Mouse (Mus musculus) intestine, embryonic 15.5 days (tissue): ENCODE measurements at regions not wholly inside any gene's neighbourhood (a gene's known extent, or its start where the extent isn't known, plus 50 kb on each side); places are given as distances from the start of the nearest gene placed in this dataset.

Source experiments
- ATAC-seq: fragments of 200-750 bp; cut with Nextera tagmentation; 2 replicates; pipeline ENCODE4 v1.8.0; 2017; ENCODE audit warnings: moderate TSS enrichment, moderate library complexity
- H3K27ac ChIP-seq: fragments of 300-500 bp; sonication (generic); 2 replicates; pipeline ENCODE4 v1.5.1; 2015; ENCODE audit warnings: mild to moderate bottlenecking, inconsistent platforms
- H3K27me3 ChIP-seq: fragments of 300-500 bp; sonication (generic); replicated peaks from 2 replicates; pipeline ENCODE4 v1.6.1; 2015; ENCODE audit warnings: inconsistent platforms
- H3K36me3 ChIP-seq: fragments of 300-500 bp; sonication (generic); 2 replicates; pipeline ENCODE4 v1.6.1; 2015; ENCODE audit warnings: inconsistent platforms
- H3K4me1 ChIP-seq: fragments of 300-500 bp; sonication (generic); replicated peaks from 2 replicates; pipeline ENCODE4 v1.6.1; 2015; ENCODE audit warnings: inconsistent platforms
- H3K4me2 ChIP-seq: fragments of 300-500 bp; sonication (generic); replicated peaks from 2 replicates; pipeline ENCODE4 v1.6.1; 2015; ENCODE audit warnings: mild to moderate bottlenecking, inconsistent platforms
- H3K4me3 ChIP-seq: fragments of 300-500 bp; sonication (generic); replicated peaks from 2 replicates; pipeline ENCODE4 v1.5.1; 2015; ENCODE audit warnings: inconsistent platforms
- H3K9ac ChIP-seq: fragments of 300-500 bp; sonication (generic); 2 replicates; pipeline ENCODE4 v1.6.1; 2015; ENCODE audit warnings: inconsistent platforms
- H3K9me3 ChIP-seq: fragments of 300-500 bp; sonication (generic); 2 replicates; pipeline ENCODE4 v1.6.1; 2016; ENCODE audit warnings: inconsistent platforms
- WGBS: fragments of 180-500 bp; shearing (Covaris S2); methylation state at CpG from one replicate; pipeline ENCODE4 v1.1.7; 2015; 5-methylcytosine and 5-hydroxymethylcytosine counted together

DNA sequence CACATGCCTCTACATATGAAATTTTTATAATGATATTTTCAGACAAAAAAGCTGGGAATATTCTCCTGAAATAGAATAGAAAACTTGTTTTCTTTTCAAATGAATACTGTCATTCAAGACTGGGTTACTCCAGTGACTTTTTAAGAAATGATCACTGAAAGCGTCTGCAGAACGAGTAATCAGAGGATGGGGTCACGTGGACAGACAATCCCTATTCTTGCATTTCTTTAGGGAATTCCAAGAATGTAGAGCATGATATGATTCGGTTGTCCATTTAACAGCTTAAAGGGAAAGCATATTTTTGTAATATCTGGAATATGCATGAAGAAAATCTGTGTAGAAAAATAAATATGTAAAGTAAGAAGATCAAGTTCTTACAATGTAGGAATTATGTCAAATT is 65.6 kb downstream of the 4933402N22Rik start:
- Histone ChIP-seq H3K4me2 (no peak overlapping the region), H3K4me1 (no peaks in the 10 kb centered on the region), H3K36me3 (no peaks in the 10 kb centered on the region), H3K4me3 (no peak overlapping the region), H3K9me3 (no peaks in the 10 kb centered on the region), H3K27me3 (no peaks in the 10 kb centered on the region), H3K9ac (no peak overlapping the region), H3K27ac (no peak overlapping the region)
- 55% methylated on average over 4 of the region's 4 CpGs for WGBS
- no peak for ATAC-seq

DNA sequence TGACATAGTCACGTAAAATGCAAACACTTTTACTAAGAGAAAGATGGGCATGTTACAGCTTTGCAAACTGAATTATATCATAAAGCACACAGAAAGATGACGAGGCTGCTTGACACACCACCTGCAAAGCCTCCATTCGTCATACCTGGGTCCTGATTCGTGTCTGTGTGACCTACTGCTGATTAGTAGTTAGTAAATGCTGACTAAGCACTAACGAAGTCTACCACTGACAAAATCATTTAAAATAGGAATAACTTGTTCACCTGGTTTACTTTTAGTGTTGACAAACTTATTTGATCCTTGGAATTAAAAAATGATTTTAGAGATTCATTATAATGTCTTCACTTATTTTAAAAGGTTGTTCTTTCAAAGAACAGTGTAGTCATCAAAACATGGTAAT is 71.3 kb downstream of the 4933402N22Rik start:
- no peaks in the 10 kb centered on the region for H3K27me3 ChIP-seq
- ATAC-seq, result no peak
- no peaks in the 10 kb centered on the region for H3K36me3 ChIP-seq
- no peak overlapping the region for H3K4me3 ChIP-seq
- 84% methylated on average over 5 of the region's 5 CpGs for WGBS
- no peaks in the 10 kb centered on the region for H3K9me3 ChIP-seq
- H3K9ac ChIP-seq, result no peak overlapping the region
- H3K4me2 ChIP-seq, result no peak overlapping the region
- no peak overlapping the region for H3K27ac ChIP-seq
- no peaks in the 10 kb centered on the region for H3K4me1 ChIP-seq

DNA sequence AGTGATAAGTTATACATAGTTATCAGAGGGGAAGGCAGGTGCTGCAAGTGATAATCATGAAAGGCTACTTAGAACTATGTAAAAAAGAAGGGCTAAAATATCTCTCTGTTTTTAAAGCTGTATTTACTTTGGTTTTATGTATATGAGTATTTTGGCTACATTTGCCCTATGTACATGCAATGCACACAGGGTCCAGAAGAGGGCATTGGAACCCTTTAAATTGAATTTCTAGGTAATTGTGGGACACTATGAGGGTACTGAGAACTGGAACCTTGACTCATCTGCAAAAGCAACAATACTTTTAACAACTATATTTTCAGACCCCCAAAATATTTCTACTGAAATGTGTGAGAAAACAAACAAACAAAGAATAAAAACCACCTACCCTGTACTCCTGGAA is 82.9 kb downstream of the 4933402N22Rik start:
- H3K27me3 ChIP-seq, result no peaks in the 10 kb centered on the region
- H3K4me3 ChIP-seq, result no peak overlapping the region
- H3K4me2 ChIP-seq, result no peak overlapping the region
- no peaks in the 10 kb centered on the region for H3K9me3 ChIP-seq
- H3K27ac ChIP-seq, result no peak overlapping the region
- no peaks in the 10 kb centered on the region for H3K4me1 ChIP-seq
- H3K9ac ChIP-seq, result no peak overlapping the region
- no peak for ATAC-seq
- no peaks in the 10 kb centered on the region for H3K36me3 ChIP-seq

DNA sequence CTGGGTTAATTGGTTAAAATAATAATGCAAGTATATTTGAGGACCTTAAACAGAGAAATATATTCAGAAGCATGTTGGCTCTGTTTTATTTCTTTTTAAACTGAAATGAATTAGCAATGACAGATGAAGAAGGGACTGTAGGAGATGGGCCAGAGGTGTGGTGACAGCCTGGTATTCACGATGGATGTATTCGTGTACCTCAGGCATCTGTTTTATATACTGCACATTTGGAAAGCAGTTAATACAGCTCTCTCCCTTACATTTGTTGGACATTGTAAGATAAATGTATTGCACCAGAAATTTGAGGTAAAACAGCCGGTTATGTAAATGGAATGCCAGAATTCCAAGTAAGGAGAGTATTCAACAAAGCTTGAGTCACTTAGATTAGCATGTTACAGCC is 88.6 kb downstream of the 4933402N22Rik start:
- H3K4me1 ChIP-seq, result no peaks in the 10 kb centered on the region
- no peaks in the 10 kb centered on the region for H3K9me3 ChIP-seq
- no peak overlapping the region for H3K4me3 ChIP-seq
- H3K9ac ChIP-seq, result no peak overlapping the region
- H3K36me3 ChIP-seq, result no peaks in the 10 kb centered on the region
- peak; percentile 78 for ATAC-seq
- H3K4me2 ChIP-seq, result no peak overlapping the region
- H3K27me3 ChIP-seq, result no peaks in the 10 kb centered on the region
- WGBS, result 42% methylated on average over 3 of the region's 3 CpGs
- H3K27ac ChIP-seq, result no peak overlapping the region

DNA sequence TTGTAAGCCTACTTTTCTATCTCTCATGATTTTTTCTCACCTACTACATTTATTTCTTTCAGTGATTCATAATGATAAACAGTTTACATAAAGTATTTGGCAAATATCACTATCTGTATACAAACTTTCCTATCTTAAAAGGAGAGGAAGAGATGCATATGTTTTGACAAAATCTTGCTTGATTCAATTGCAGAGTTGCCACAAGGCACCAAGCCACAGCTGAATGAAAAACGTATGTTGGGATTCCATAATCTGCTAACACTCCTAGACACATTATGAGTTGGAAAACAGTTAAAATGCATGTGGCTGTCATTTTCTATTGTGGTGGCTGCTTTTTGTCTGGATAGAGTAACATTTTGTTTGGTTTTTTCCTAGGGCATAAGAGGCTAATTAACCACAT is 98.5 kb downstream of the 4933402N22Rik start:
- Histone ChIP-seq H3K9ac (no peak overlapping the region), H3K27me3 (no peaks in the 10 kb centered on the region), H3K9me3 (no peaks in the 10 kb centered on the region), H3K36me3 (no peaks in the 10 kb centered on the region), H3K4me3 (no peak overlapping the region), H3K27ac (no peak overlapping the region), H3K4me2 (no peak overlapping the region), H3K4me1 (no peaks in the 10 kb centered on the region)
- ATAC-seq, result no peak
- 41% methylated on average over 1 of the region's 1 CpGs for WGBS

DNA sequence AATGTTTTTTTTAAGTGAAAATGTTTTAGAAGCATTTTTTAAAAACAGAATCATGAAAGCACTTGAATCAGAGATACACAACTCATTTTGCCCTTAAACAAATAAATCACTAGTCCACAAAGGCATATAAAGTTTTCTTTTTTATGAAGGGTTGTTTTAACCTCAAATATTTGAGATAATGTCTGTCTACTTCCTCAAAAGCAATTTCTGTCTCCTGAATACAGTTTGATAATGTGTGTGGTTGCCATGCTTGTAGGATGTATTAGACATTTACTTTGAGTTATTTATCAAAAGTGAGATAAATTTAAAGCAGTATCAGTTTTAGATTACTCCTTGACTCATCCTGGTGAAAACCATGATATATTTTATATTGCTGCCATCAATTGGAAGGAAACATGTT is 102.6 kb downstream of the 4933402N22Rik start:
- no peaks in the 10 kb centered on the region for H3K27me3 ChIP-seq
- H3K9ac ChIP-seq, result no peak overlapping the region
- no peak overlapping the region for H3K4me3 ChIP-seq
- H3K4me2 ChIP-seq, result no peak overlapping the region
- no peak for ATAC-seq
- no peaks in the 10 kb centered on the region for H3K9me3 ChIP-seq
- H3K4me1 ChIP-seq, result no peaks in the 10 kb centered on the region
- no peak overlapping the region for H3K27ac ChIP-seq
- H3K36me3 ChIP-seq, result no peaks in the 10 kb centered on the region

DNA sequence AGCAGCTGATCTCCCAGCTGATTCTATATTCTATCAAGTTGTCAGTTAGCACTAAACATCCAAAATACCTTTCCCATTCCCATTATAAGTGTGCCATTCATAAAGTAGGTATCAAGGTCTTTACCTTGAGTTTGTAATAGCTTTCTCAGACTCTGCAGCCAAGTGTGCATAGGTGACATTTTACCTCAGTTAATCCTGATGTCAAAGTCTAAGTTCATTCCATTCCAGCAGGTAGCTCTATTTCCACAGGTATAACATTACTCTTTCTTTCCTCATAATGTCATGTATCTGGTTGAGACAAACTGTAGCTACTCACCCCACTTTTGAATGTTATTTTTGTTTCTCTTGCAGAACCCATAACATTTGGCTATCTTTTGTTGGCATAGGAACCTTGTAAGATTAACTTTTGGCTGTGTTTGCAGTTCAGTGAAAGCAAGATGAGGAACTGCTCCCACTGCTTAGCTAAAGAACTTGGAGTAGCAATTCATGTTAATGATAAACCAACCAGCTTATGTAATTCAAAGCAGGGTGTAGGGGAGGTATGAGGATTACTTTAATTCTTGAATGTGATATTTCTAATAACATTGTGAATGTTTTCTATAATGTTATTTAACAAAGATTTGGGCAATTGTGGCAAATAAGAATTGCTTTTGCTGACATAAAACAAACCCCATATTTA is 107.0 kb downstream of the 4933402N22Rik start:
- Histone ChIP-seq H3K4me1 (no peaks in the 10 kb centered on the region), H3K4me2 (no peak overlapping the region), H3K27ac (no peak overlapping the region), H3K9ac (no peak overlapping the region), H3K4me3 (no peak overlapping the region), H3K36me3 (no peaks in the 10 kb centered on the region), H3K27me3 (no peaks in the 10 kb centered on the region), H3K9me3 (no peaks in the 10 kb centered on the region)
- peak; percentile 75 for ATAC-seq

DNA sequence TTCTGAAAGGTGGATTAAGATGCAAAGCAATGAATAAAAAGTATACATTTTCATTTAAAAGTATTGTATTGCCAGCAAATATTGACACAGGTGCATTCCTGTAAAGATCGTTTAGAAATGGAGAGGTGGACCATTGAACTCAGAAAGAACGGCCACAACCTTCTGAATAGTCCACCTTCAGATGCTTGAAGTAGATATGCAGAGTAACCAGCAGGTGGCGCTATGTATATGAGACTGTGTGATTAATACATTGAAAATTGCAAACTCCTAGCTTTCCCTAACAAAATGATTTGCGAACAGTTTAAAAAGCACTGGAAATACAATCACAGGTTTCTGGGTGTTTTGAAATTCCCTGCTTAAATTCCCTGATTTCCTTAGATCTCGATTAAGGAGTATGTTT is 112.2 kb downstream of the 4933402N22Rik start:
- WGBS, result 13% methylated on average over 5 of the region's 5 CpGs
- Histone ChIP-seq H3K27me3 (no peaks in the 10 kb centered on the region), H3K9me3 (no peaks in the 10 kb centered on the region), H3K36me3 (no peaks in the 10 kb centered on the region), H3K9ac (no peak overlapping the region), H3K4me2 (no peak overlapping the region), H3K27ac (no peak overlapping the region), H3K4me3 (no peak overlapping the region), H3K4me1 (no peaks in the 10 kb centered on the region)
- peak; percentile 79 for ATAC-seq

DNA sequence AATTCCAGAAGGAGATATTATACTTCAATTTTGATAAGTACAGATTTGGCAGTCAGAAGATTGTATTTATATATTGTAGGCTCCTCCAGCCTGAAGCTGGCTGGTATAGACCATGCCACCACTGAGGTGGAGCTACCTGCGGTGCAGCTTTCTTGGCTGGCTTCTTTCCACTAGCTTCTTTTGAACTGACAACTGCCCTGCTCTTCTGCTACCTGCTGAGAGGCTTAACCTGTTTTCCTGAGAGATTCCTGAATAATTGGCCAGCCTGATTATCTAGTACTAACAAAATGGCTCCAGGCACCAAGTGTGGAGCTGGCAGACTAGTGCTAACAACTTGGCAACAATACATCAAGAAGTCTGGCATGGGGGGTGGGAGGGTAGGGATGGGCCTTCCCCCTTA is 132.0 kb downstream of the 4933402N22Rik start:
- H3K4me1 ChIP-seq, result no peaks in the 10 kb centered on the region
- no peaks in the 10 kb centered on the region for H3K9me3 ChIP-seq
- H3K27ac ChIP-seq, result no peak overlapping the region
- no peak for ATAC-seq
- H3K36me3 ChIP-seq, result no peaks in the 10 kb centered on the region
- 87% methylated on average over 1 of the region's 1 CpGs for WGBS
- no peak overlapping the region for H3K4me3 ChIP-seq
- H3K27me3 ChIP-seq, result no peaks in the 10 kb centered on the region
- no peak overlapping the region for H3K9ac ChIP-seq
- H3K4me2 ChIP-seq, result no peak overlapping the region

DNA sequence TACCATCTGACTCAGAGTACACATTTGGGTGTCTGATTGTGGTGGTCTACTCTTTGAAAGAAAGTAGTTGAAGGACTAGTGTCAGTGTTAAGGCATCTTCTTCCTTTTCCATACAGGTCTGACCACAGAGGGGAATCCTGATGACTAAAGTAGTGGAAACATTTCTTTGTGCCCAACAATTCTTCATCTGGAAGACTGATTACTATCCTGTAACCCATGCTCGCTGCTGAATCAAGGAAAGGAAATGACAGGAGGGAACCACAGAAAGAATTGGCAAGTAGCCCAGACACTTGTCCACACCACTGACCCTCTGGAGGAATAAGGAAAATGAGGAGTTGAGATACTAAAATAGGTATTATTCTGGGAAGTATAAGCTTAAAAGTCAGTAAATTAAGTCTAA is 162.3 kb downstream of the 4933402N22Rik start:
- 50% methylated on average over 1 of the region's 1 CpGs for WGBS
- H3K9me3 ChIP-seq, result no peaks in the 10 kb centered on the region
- no peak overlapping the region for H3K27ac ChIP-seq
- no peak for ATAC-seq
- no peaks in the 10 kb centered on the region for H3K4me1 ChIP-seq
- no peak overlapping the region for H3K4me2 ChIP-seq
- no peak overlapping the region for H3K4me3 ChIP-seq
- no peaks in the 10 kb centered on the region for H3K36me3 ChIP-seq
- no peaks in the 10 kb centered on the region for H3K27me3 ChIP-seq
- H3K9ac ChIP-seq, result no peak overlapping the region

DNA sequence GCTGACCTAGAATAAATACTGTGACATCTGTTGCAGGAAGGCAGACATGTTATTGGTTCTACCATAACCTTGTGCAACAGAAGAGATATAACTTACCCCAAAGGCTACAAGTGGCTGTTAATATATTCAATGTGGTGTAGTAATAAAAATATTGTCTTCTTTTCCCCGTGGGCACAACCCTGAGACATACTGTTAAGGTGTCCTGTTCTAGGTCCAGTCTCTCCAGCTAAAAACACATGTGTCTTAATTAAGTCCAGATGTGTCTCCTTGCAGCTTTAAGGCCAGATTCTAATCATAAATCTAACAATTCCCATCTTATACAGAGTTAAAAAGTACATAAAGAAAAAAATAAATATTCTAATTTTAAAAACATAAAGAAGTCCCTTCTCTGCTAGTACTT is 175.8 kb downstream of the 4933402N22Rik start:
- Histone ChIP-seq H3K27me3 (no peaks in the 10 kb centered on the region), H3K9me3 (no peaks in the 10 kb centered on the region), H3K4me1 (no peaks in the 10 kb centered on the region), H3K4me3 (no peak overlapping the region), H3K4me2 (no peak overlapping the region), H3K36me3 (no peaks in the 10 kb centered on the region), H3K27ac (no peak overlapping the region), H3K9ac (no peak overlapping the region)
- 72% methylated on average over 1 of the region's 1 CpGs for WGBS
- ATAC-seq, result no peak

DNA sequence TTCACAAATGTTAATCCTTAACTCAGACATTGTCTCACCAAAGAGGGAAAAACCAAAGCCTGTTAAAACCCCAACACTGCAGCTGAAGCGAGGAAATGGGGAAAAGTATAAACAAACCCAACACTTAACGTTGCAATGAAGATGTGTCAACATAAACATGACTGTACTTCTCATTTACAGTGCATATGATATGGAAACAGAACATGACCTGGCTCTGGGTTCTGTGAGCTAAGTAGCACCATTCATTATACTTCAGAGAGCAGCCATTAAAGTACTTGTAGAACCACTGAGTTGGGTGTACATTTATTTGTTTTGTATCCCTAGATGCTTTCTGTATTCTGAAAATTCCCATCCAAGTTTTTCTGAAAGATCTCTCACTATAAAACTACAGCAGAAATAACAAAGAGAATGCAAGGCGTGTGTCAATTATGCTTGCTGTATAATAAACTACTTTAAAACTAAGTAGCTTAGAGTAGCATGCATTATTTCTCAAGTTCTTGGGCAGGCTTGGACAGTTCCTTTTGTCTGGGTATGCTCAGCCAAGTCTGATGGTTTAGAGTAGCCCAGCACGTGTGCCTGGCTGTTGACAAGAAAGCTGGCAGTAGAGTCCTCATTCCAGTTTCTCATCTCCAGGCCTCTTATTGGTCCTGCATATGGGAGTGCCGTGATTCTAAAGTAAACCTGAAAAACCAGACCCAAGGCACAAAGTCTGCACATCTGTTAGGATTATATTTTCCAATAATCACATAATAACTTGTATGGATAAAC is 198.9 kb downstream of the 4933402N22Rik start:
- H3K27me3 ChIP-seq, result no peaks in the 10 kb centered on the region
- no peak overlapping the region for H3K9ac ChIP-seq
- no peak overlapping the region for H3K4me3 ChIP-seq
- peak; percentile 59; the same call in 1 of the 2 replicates for ATAC-seq
- 45% methylated on average over 5 of the region's 5 CpGs for WGBS
- H3K4me1 ChIP-seq, result no peaks in the 10 kb centered on the region
- H3K4me2 ChIP-seq, result no peak overlapping the region
- no peak overlapping the region for H3K27ac ChIP-seq
- H3K9me3 ChIP-seq, result no peaks in the 10 kb centered on the region
- no peaks in the 10 kb centered on the region for H3K36me3 ChIP-seq

DNA sequence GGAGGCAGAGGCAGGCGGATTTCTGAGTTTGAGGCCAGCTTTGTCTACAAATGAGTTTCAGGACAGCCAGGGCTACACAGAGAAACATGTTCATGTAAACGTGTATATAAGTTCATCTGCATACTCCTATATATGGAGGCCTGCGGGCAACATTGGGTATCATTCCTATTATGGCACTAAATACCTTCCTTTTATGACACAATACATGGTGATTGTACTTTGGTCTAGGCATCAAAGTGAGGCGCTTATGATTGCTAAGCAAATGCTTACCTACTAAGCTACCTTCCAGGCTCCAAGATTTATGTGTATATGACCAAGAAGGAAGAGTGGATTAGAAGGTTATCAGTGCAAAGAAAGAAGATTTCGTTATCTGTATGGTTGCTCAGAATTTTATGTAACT is 207.1 kb downstream of the 4933402N22Rik start:
- Histone ChIP-seq H3K4me3 (no peak overlapping the region), H3K9ac (no peak overlapping the region), H3K9me3 (no peaks in the 10 kb centered on the region), H3K27ac (no peak overlapping the region), H3K4me2 (no peak overlapping the region), H3K27me3 (no peaks in the 10 kb centered on the region), H3K4me1 (no peaks in the 10 kb centered on the region), H3K36me3 (no peaks in the 10 kb centered on the region)
- peak; percentile 58; the same call in 1 of the 2 replicates for ATAC-seq
- 77% methylated on average over 5 of the region's 5 CpGs for WGBS
